Mouse (Mus musculus) common myeloid progenitor, adult 5-6 weeks (primary cell): ENCODE measurements around the gene Hykk. TPM values are rescaled to one million over a fixed set of nuclear protein-coding genes. Genes with fewer than 3 reads are reported as not detected.
A peak's percentile ranks its signal among the peaks of the same experiment; 100 is the strongest.

Experiments
- ATAC-seq: replicated peaks from 2 replicates; pipeline ENCODE4 v1.8.0; 2016; ENCODE audit warnings: low read depth, mild to moderate bottlenecking, moderate TSS enrichment, inconsistent platforms; ENCODE audit not compliant: poor library complexity, severe bottlenecking
- total RNA-seq: library from RNA; stranded (forward); fragments of 200-1000, 187-1606 nt; gene quantifications from 2 replicates; pipeline ENCODE4 v1.2.3, GENCODE M21; 2017

Gene Hykk
- total RNA-seq, 1 experiment from 2014 or later, result not detected

- ATAC-seq, result no peak
These were observed 53.0 kb downstream of the Hykk start for GRCm38 (mm10) chr9:54969972-54970637.

- ATAC-seq, result no peak
These were observed 63.6 kb downstream of the Hykk start, which contains the start of gene Chrna5 for GRCm38 (mm10) chr9:54980674-54981073. Gene Chrna5, plus strand, starts transcription at chr9:54980880.

DNA sequence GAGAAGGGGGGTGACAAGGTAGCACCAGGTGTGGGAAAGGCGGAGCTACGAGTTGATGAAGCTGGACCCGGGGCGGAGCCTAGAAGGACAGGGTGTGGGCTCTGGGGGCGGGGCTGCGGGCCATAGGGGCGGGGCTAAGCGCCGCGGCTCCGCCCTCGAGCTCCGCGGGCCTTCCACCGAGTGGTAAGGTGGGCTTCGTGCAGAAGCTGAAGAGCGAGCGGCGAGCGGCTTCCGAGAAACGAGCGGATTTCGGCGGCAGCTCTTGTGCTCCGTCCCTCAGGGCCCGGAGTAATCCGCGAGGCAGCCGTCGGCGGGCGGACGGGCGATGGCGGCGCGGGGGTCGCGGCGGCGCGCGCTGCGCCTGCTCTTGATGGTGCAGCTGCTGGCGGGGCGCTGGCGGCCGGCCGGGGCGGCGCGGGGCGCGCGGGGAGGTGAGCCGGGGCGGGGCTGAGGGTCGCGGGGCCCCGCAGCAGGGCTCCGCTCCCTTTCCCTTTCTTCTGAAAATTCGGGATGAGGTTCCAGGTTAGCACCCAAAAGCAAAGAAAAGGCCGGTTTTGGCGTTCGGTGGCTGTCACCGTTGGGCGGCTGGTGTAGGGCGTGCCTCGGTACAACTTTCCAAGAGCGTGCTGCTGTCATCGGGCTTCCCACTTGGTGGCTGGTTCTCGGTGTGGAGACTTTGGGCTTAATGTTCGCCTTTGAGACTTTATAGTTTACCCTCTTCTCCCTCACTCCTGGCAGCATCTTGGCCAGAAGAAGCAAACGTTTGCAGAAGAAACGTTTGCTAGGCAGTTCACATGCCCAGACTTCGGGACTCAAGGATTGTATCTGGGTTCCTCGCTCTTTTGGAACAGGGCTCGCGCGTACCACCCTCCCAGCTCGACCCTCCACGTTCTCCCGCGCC lies 64.5 kb downstream of the Hykk start:
- peak; percentile 62 for ATAC-seq

DNA sequence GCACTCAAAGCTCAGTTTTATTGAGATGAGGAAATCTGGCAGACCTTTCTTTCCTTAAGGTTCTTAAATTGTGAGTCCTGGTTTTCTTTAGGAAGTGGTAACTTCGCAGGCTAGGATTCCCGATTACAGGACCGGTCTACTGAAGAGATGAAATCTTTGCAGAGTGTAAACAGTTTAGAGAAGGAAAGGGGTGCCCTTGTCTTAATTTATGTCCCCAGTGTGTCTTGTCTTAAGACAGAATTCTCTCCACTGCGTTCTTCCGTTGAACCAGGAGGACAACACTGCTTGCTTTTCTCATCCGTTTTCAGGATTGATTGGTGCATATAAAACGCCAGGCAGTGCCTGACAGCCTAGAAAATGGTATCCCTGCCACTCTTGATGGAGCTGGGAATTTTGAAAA lies 65.3 kb downstream of the Hykk start:
- no peak for ATAC-seq

- ATAC-seq, result no peak
These were observed 73.3 kb downstream of the Hykk start for GRCm38 (mm10) chr9:54990362-54990761.

GRCm38 (mm10) chr9:54994381-54994780 lies 77.3 kb downstream of the Hykk start:
- no peak for ATAC-seq

- 0 out of 2 replicates have a peak, but pooled peaks have one; percentile 18 for ATAC-seq
These were observed 78.6 kb downstream of the Hykk start for GRCm38 (mm10) chr9:54995645-54996044.

Other genes with a start within 250 kb of the Hykk start
- 3.8 and 6.7 TPM in 2 replicates for gene Dnaja4, start 218.4 kb upstream of the Hykk start, total RNA-seq
- 98.2 and 105 TPM in 2 replicates for gene Wdr61, start 182.8 kb upstream of the Hykk start, total RNA-seq
- gene Crabp1, start 152.5 kb upstream of the Hykk start, total RNA-seq, result not detected in 2 replicates
- gene Ireb2, start 53.5 kb upstream of the Hykk start, total RNA-seq, result 36.8 and 60.5 TPM in 2 replicates
- gene Psma4, start 33.5 kb downstream of the Hykk start, total RNA-seq, result 350 and 399 TPM in 2 replicates
- gene AY074887, start 33.7 kb downstream of the Hykk start, total RNA-seq, result 0.91 TPM in 1 of 2 replicates, not detected in the other
- not detected in 2 replicates for gene Chrna5, start 63.6 kb downstream of the Hykk start, total RNA-seq
- gene Chrna3, start 109.3 kb downstream of the Hykk start, total RNA-seq, result not detected in 2 replicates
- gene Chrnb4, start 131.5 kb downstream of the Hykk start, total RNA-seq, result not detected in 2 replicates
- gene Ube2q2, start 231.6 kb downstream of the Hykk start, total RNA-seq, result 49.5 and 59.2 TPM in 2 replicates